Mouse (Mus musculus) naive thymus-derived CD4-positive, alpha-beta T cell, adult 5 months (primary cell): ENCODE results near the gene Siglec1. TPM values are rescaled to one million over a fixed set of nuclear protein-coding genes. Genes with fewer than 3 reads are reported as not detected.

ENCODE experiments used
- polyA plus RNA-seq: library from polyadenylated mRNA; unstranded; fragments of 100-300 nt; shearing (Covaris generic); gene quantifications from one replicate; pipeline ENCODE4 v1.2.1, GENCODE M21; 2017

The Siglec1 gene
- polyA plus RNA-seq = 0.05 TPM

DNA sequence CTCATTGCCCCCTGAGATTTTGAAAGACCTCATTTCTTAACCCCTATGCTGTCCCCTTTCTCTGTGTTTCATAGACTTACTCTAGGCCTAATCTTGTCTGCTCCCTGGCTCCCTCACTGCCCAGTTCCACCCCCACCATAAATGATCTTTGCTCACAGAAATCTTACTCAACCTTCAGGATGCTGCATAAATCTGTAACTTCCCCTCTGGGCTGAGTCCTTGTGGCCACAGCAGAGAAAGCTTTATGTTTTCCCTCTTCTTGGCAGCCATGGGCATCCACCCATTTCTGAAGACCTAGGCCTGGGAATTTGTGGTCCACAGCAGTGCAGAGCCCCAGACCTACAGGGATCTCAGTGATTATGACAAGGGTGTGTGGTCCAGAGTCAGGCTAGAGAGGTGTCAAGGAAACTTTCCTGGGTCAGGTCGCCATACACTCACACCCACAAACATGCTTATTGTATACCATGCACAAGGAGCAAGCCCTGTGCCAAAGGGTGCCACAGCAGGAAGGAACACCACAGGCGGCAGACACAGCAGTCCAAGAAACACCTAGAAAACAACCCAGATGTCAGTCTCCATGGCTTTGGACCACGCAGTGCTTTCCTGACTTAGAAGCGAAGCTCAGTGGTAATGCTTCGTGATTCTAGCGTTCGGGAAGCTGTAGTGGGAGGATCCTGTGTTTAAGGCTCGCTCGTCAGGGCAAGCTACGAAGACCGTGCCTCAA, at the start of gene Siglec1:
TSS of gene Siglec1 (minus strand) at position 99 of the 724 bp plus-strand sequence.

DNA sequence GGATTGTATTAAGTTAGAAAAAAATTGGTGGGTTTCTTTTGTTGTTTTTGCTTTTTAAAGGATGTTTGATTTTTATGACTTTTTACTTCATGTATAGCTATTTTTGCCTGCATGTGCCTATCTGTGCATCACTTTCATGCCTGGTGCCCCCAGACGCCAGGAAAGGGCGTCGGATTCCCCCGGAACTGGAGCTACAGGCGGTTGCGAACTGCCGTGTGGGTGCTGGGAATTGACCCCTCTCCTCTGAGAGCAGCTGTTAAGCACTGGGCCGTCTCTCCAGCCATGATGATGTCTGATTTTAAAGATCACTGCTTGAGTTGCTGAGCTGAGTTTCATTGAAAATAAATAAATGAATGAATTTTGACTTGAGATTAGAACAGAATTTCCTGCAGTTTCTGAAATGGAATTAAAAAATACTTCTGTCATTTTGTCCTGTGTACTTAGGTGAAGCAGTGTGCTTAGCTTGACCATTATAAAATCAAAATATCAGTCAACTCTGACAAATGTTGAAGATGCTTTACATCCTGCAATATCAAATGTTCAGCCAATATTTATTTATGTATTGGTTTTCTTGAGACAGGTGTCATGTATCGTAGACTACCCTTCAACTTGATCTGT, 46.5 kb upstream of the Siglec1 start, which contains the start of gene Gm11037:
TSS of gene Gm11037 (plus strand) at position 568 of the 618 bp plus-strand sequence.

GRCm38 (mm10) chr2:131127161-131127730, 40.7 kb upstream of the Siglec1 start, which contains the start of gene Hspa12b:
Gene Hspa12b (plus strand): TSS chr2:131127280.

DNA sequence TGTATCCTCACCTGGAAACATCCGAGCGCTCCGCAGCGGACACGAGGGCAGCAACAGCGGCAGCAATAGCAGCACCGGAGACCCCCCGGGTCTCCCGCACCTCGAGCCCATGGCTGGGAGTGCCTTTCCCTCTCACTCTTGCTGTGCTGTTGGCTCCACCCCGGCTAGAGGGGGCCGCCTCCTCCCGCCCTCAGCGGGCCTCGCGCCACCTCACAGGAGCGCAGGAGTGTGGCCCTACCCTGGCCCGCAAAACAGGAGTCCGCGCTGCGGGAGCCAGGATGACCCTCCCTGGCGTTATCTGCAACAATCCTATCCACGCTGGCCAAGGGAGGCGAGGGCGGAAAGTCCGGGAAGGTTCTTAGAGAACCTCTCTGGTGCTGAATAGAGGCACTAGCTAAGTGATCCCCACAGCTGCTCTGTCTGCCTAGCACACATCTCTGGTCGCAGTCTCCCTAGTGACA, 23.1 kb downstream of the Siglec1 start, which contains the start of gene Adam33:
TSS of gene Adam33 (minus strand) at position 411 of the 461 bp plus-strand sequence.

GRCm38 (mm10) chr2:131042988-131043387, 43.6 kb downstream of the Siglec1 start, which contains the start of gene Gfra4:
Gene Gfra4 (minus strand): TSS chr2:131043088.

Other genes starting within 250 kb of the Siglec1 start
- gene 4930402H24Rik, start 180.4 kb downstream of the Siglec1 start, polyA plus RNA-seq = 26.2 TPM
- gene Atrn, start 180.3 kb downstream of the Siglec1 start, polyA plus RNA-seq = 20.1 TPM
- gene Gfra4, start 43.7 kb downstream of the Siglec1 start, polyA plus RNA-seq = not detected
- gene Adam33, start 23.0 kb downstream of the Siglec1 start, polyA plus RNA-seq = not detected
- gene Hspa12b, start 40.5 kb upstream of the Siglec1 start, polyA plus RNA-seq = 0.36 TPM
- not detected for gene Gm11037, start 46.7 kb upstream of the Siglec1 start, polyA plus RNA-seq
- 30.7 TPM for gene 1700037H04Rik, start 73.3 kb upstream of the Siglec1 start, polyA plus RNA-seq
- gene Cenpb, start 93.3 kb upstream of the Siglec1 start, polyA plus RNA-seq = 4.9 TPM
- gene Cdc25b, start 100.2 kb upstream of the Siglec1 start, polyA plus RNA-seq = 33.5 TPM
- not detected for gene Spef1, start 100.5 kb upstream of the Siglec1 start, polyA plus RNA-seq
- gene Ap5s1, start 120.3 kb upstream of the Siglec1 start, polyA plus RNA-seq = 11.9 TPM
- gene Mavs, start 147.3 kb upstream of the Siglec1 start, polyA plus RNA-seq = 11.9 TPM
- gene Pank2, start 175.7 kb upstream of the Siglec1 start, polyA plus RNA-seq = 98.2 TPM